Mouse (Mus musculus): Measurements from ENCODE around the gene Grm5. TPM values are rescaled to one million over a fixed set of nuclear protein-coding genes. Genes with fewer than 3 reads are reported as not detected.

The Grm5 gene
- total RNA-seq, 2 experiments from 2014 or later, result not detected

DNA sequence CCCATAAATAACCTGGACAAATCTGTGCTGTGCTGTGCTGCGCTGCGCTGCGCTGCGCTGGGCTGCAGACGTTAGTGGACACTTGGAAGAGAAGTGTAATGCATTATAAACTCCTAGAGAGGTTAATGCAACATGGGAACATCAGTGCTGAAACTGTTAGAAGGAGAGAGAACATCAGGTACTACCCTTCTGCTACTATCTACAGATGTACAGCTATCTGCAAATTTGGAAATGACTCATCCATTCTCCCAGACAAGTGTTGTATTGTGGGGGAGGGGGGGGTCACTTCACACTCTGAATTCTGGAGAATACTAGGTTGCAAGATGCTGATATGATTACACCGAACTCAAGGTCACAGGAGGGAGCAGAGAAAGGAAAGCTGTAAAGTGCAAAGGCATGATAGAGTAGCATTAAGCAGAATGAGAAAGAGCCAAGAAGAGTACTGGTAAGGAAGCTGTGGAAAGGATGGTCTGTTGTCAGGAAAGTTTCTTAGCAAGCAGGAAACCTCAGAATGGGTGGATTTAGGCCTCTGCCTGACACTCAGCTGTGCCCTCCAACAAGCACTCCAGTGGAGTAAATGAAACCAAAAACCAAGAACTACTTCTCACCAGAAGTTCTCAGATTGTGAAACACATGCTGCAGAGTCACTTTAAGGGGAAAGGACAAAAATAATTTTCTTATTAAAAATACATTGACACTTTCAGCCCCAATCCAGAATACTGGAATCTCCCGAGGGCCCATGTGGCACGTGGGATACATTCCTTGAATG, 544.3 kb downstream of the Grm5 start:
- Histone ChIP-seq H3K4me3 (no peak overlapping the region), H3K27ac (no peak overlapping the region)
- intact Hi-C loops (cut with DNase I), result no loop called here
- no peak for DNase-seq
- no peak for TF ChIP-seq CTCF (IDR thresholded peaks at IDR 0.05)

DNA sequence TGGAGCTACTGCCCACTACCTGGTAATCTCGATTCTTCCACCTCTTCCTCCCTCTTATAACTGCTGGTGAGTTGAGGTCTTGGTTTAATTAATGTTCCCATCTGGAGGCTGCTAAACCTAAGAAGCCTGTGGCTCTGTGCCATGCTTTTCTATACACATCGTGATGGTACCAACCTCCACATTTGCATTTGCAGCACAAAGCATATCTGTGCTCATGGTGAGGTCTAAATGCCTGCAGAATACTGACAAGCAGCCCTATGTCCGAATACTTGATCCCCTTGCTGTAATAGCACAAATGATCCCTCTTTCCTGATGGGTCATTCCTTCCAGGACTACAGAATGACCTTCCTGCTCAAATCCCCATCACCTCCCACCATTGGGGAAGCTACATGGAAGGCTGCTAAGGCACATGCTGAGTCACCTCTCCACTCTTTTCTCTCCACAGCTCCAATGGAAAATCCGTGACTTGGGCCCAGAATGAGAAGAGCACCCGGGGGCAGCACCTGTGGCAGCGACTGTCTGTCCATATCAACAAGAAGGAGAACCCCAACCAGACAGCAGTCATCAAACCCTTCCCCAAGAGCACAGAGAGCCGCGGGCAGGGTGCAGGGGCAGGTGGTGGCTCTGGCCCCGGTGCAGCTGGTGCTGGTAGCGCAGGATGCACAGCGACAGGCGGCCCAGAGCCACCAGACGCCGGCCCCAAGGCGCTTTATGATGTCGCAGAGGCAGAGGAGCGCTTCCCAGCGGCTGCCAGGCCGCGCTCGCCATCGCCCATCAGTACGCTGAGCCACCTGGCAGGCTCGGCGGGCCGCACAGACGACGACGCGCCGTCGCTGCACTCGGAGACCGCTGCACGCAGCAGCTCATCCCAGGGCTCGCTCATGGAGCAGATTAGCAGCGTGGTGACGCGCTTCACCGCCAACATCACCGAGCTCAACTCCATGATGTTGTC, 545.8 kb downstream of the Grm5 start:
- Histone ChIP-seq H3K4me3 (peak overlapping the region; percentile 31), H3K27ac (no peak overlapping the region)
- intact Hi-C loops (cut with DNase I), result no loop called here
- peak; percentile 13 for DNase-seq
- no peak for TF ChIP-seq CTCF (IDR thresholded peaks at IDR 0.05)

DNA sequence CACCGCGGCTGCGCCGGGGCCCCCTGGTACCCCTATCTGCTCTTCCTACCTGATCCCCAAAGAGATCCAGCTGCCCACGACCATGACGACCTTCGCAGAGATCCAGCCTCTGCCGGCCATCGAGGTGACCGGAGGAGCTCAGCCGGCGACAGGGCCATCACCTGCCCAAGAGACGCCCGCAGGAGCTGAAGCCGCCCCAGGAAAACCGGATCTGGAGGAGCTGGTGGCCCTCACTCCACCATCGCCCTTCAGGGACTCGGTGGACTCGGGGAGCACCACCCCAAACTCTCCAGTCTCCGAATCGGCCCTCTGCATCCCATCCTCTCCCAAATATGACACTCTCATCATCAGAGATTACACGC, 546.5 kb downstream of the Grm5 start:
- peak overlapping the region; percentile 31 for H3K4me3 ChIP-seq
- DNase-seq, result peak; percentile 17
- H3K27ac ChIP-seq, result no peak overlapping the region
- TF ChIP-seq CTCF (IDR thresholded peaks at IDR 0.05), result no peak
- intact Hi-C loops (cut with DNase I), result no loop called here

DNA sequence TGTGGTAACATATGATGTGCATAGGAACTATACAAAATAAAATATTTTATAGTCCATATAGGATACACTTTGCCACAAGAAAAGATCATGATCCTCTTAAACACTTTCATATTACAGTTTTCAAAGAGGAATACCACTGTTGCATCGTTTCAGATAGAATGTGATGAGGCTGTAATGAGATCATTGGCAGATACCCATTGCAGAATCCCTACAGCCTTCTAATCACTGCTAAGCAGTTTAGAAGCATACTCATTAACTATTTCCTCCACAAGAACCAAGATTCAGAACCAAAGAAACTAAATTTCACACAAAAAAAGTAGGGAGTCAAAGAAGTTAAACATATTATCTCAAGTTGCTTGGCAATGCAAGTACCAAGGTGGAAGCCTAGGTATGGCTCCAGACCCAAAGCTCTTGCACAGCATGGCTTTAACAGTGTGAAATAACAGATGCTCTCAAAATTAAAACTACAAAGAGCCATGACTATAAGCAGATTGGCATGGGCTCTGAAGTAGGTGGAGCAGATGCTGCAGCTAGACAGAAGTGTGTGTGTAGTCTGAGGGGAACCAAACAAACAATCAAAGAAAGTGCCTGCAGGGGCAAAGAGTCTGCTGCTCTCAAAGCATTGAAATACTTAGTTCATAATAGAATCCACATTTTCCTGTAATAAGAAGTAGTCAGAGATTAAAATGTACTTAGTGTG, 575.7 kb downstream of the Grm5 start:
- no peak for DNase-seq
- intact Hi-C loops (cut with DNase I), result no loop called here
- no peak overlapping the region for H3K4me3 ChIP-seq
- no peak for TF ChIP-seq CTCF (IDR thresholded peaks at IDR 0.05)
- H3K27ac ChIP-seq, result no peak overlapping the region

DNA sequence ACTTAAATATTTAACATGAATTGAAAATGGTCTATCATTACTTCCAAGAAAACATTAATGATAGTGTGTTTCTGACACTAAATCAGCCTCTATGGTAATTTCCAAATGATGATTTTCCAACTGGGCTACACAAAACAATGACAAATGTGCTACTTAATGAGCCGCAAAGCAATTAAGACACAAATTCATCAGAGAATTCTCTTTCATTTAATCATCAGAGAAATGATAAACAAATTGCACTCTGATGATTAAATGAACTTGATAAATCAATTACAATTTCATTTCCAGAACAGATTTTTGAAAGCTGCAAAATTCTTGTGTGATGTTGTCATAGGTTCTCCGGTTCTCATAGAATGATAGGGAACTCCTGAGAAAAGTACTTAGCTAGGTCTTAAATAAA, 577.6 kb downstream of the Grm5 start:
- Histone ChIP-seq H3K4me3 (no peak overlapping the region), H3K27ac (no peak overlapping the region)
- no peak for DNase-seq
- no peak for TF ChIP-seq CTCF (IDR thresholded peaks at IDR 0.05)
- intact Hi-C loops (cut with DNase I), result no loop called here

Other genes starting within 250 kb of the Grm5 start
- gene Tyr, start 90.7 kb upstream of the Grm5 start, total RNA-seq (2021), result not detected

All from gastrocnemius, adult 2 months (tissue).